Mouse (Mus musculus): ENCODE results near the gene Gm13941.

The Gm13941 gene

DNA sequence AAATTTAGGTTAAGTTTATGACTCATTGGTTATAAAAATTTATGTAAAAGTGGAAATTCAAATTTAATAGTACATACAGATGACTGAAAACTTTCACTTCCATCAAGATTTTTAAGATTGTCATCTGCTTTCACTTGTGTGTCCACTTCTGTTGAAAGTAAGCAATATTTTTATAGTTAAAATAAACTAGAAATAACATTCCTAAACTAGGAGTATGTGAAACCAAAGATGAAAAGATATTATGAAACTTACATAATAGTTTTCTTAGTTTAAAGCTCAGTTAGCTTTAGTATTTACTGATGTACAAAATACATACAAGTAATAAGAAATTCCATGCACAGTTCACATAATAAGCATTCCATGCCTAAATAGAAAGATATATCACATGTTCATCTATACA is at the start of gene Gm13941:
TSS of gene Gm13941 (minus strand) at position 101 of the 400 bp plus-strand sequence.
- no peak for ATAC-seq (ENCODE audit: low TSS enrichment)

GRCm38 (mm10) chr2:111152836-111153235 is 47.1 kb upstream of the Gm13941 start, which contains the start of gene Gm15130:
Gm15130 (minus strand) TSS chr2:111152936.
- no peak for ATAC-seq (ENCODE audit: low TSS enrichment)

DNA sequence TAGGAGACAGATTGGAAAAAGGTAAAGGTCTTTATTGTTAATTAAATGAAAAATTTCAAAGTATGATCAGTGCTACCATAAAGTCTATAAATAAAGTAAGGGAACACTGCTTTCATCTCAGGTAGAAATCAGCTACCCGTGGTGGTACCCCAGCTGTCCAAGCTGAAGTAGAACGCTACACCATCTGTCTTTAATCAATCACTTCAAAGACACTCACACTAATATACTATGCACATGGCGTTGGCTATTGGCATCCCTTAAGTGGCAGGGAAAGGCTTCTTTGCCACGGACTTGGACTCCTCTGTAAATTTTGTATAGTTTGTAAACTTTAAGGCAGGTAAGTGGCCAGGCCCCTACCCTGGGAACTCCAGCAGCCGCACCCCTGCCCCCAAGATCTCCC is 30.0 kb upstream of the Gm13941 start:
- no peak for ATAC-seq (ENCODE audit: low TSS enrichment)

- ATAC-seq (ENCODE audit: low TSS enrichment), result peak; percentile 85
Observed at GRCm38 (mm10) chr2:111058586-111059261, 47.1 kb downstream of the Gm13941 start.

All from frontal cortex, adult (tissue).